Mouse (Mus musculus): ENCODE measurements at regions not wholly inside any gene's neighbourhood (a gene's known extent, or its start where the extent isn't known, plus 50 kb on each side); places are given as distances from the start of the nearest gene placed in this dataset.

DNA sequence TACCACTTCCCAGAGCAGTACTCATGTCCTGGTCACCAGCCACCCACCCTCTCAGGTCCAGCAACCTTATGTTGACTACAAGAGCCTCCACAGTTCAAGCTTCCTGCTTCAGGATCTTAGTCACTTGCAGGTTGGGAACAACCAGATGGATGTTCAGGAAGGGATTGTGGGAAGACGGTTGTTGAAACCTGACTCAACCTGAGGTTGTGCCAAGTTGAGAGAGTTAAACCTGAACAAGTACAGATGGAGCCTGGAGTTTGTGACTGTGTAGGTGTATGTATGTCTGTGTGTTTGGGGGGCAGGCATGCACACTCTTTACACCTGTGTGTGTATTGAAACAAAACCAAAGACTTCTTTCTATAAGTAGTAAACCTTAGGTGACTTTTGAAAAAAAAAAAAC, 802.9 kb upstream of the Tmem132c start:
- no peak for ATAC-seq (ENCODE audit: low read depth)
- Histone ChIP-seq H3K36me3 (ENCODE audit: control insufficient read depth, insufficient read depth, low read length) (no peaks in the 10 kb centered on the region), H3K9me3 (ENCODE audit: control insufficient read depth, low read length) (no peaks in the 10 kb centered on the region), H3K4me2 (ENCODE audit: low read depth, low read length) (no peak overlapping the region), H3K27me3 (replicated peaks; ENCODE audit: control insufficient read depth, insufficient read depth, low read length) (no peaks in the 10 kb centered on the region), H3K4me3 (ENCODE audit: low read depth, low read length) (no peak overlapping the region), H3K27ac (replicated peaks; ENCODE audit: low read depth, low read length) (no peak overlapping the region), H3K9ac (ENCODE audit: low read depth, low read length) (no peak overlapping the region), H3K4me1 (ENCODE audit: control insufficient read depth, insufficient read depth, low read length) (no peaks in the 10 kb centered on the region)
- DNase-seq (ENCODE audit: low spot score) = no peak
- 85% methylated on average over 1 of the region's 1 CpGs for WGBS

DNA sequence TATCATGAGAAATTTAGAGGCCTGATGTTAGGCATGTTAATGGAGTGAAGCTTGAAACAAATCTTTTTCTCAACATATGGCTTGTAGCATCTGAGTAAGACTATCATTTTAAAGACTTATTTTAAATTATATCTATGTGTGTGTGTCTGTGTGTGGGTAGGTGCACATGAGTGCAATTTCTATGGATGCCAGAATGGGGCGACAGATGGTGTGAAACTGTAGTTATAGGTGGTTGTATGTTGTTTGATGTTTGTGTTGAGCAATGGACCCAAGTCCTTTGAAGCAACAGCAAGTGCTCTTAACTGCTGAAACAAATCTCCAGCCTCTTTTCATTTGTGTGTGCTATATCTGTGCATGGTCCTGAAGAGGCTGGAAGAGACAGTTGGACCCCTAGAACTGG, 801.1 kb upstream of the Tmem132c start:
- H3K4me2 ChIP-seq (ENCODE audit: low read depth, low read length) = no peak overlapping the region
- H3K9ac ChIP-seq (ENCODE audit: low read depth, low read length) = no peak overlapping the region
- no peaks in the 10 kb centered on the region for H3K36me3 ChIP-seq (ENCODE audit: control insufficient read depth, insufficient read depth, low read length)
- H3K27me3 ChIP-seq (replicated peaks; ENCODE audit: control insufficient read depth, insufficient read depth, low read length) = no peaks in the 10 kb centered on the region
- 81% methylated on average over 1 of the region's 1 CpGs for WGBS
- no peak overlapping the region for H3K4me3 ChIP-seq (ENCODE audit: low read depth, low read length)
- no peak overlapping the region for H3K27ac ChIP-seq (replicated peaks; ENCODE audit: low read depth, low read length)
- ATAC-seq (ENCODE audit: low read depth) = no peak
- no peaks in the 10 kb centered on the region for H3K9me3 ChIP-seq (ENCODE audit: control insufficient read depth, low read length)
- DNase-seq (ENCODE audit: low spot score) = no peak
- no peaks in the 10 kb centered on the region for H3K4me1 ChIP-seq (ENCODE audit: control insufficient read depth, insufficient read depth, low read length)

DNA sequence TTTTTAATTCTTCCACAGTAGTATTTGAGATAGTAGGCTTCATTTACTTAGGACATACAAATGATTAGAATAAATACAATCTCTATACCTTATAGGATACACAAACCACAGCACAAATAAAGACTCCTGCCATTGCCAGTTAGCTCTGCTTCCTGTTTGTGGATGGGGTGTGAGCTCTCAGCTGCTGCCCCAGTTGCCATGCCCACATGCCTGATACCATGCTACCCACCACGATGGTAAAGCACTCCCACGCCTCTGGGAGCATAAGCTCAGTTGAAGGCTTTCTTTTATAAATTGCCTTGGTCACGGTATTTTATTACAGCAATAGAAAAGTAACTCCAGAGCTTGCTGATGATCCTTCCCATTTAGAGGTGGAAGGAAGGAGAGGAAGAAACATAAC, 765.8 kb upstream of the Tmem132c start:
- WGBS = 69% methylated on average over 3 of the region's 3 CpGs

DNA sequence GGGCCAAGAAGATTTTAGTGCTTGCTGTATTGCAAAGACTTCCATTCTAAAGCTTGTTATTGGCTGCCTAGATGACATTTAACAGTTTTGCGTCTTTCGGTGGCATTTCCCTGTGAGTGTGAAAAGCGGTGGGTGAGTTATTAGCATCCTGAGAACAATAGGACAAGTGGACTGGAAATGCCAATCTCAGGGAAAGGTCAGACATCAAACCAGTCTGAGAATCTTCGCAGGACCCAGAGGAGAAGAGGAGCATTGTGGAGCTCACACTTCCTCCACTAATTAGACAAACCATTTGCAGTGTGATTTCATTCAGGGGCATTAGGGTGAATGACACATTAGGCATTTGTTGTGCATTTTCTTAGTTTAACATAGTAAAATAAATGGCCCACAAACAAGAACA, 719.5 kb upstream of the Tmem132c start:
- no peak overlapping the region for H3K4me3 ChIP-seq (ENCODE audit: low read depth, low read length)
- H3K36me3 ChIP-seq (ENCODE audit: control insufficient read depth, insufficient read depth, low read length) = no peaks in the 10 kb centered on the region
- 53% methylated on average over 4 of the region's 4 CpGs for WGBS
- H3K4me1 ChIP-seq (ENCODE audit: control insufficient read depth, insufficient read depth, low read length) = no peaks in the 10 kb centered on the region
- H3K9me3 ChIP-seq (ENCODE audit: control insufficient read depth, low read length) = no peaks in the 10 kb centered on the region
- no peaks in the 10 kb centered on the region for H3K27me3 ChIP-seq (replicated peaks; ENCODE audit: control insufficient read depth, insufficient read depth, low read length)
- no peak overlapping the region for H3K4me2 ChIP-seq (ENCODE audit: low read depth, low read length)
- no peak overlapping the region for H3K9ac ChIP-seq (ENCODE audit: low read depth, low read length)
- DNase-seq (ENCODE audit: low spot score) (no peak), ATAC-seq (ENCODE audit: low read depth) (no peak)
- no peak overlapping the region for H3K27ac ChIP-seq (replicated peaks; ENCODE audit: low read depth, low read length)

More for the DNA sequence above, 765.8 kb upstream of the Tmem132c start:
- H3K9me3 ChIP-seq (ENCODE audit: control insufficient read depth, low read length) = no peaks in the 10 kb centered on the region
- no peak overlapping the region for H3K4me3 ChIP-seq (ENCODE audit: low read depth, low read length)
- ATAC-seq (ENCODE audit: low read depth) (no peak), DNase-seq (ENCODE audit: low spot score) (no peak)
- H3K9ac ChIP-seq (ENCODE audit: low read depth, low read length) = no peak overlapping the region
- no peaks in the 10 kb centered on the region for H3K27me3 ChIP-seq (replicated peaks; ENCODE audit: control insufficient read depth, insufficient read depth, low read length)
- no peaks in the 10 kb centered on the region for H3K4me1 ChIP-seq (ENCODE audit: control insufficient read depth, insufficient read depth, low read length)
- no peak overlapping the region for H3K27ac ChIP-seq (replicated peaks; ENCODE audit: low read depth, low read length)
- no peak overlapping the region for H3K4me2 ChIP-seq (ENCODE audit: low read depth, low read length)
- H3K36me3 ChIP-seq (ENCODE audit: control insufficient read depth, insufficient read depth, low read length) = no peaks in the 10 kb centered on the region

DNA sequence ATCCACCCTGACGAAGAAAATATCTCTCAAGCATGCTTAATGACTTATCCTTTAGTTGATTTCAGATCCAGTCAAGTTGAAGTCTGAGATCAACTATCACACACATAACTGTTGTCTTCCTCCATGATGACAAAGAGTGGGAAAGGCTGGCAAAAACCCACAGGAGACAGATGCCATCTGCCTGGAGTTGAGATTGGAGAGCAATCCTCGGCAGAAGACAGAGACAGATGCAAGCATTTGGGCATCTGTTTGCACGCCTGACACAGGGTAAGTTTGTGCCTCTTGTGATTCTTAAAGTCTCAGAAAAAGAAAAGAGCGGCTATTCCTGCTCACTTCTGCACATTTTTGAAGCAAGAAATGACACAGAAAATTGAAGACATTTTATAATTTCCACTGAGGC, 715.7 kb upstream of the Tmem132c start:
- Histone ChIP-seq H3K4me1 (ENCODE audit: control insufficient read depth, insufficient read depth, low read length) (no peaks in the 10 kb centered on the region), H3K27me3 (replicated peaks; ENCODE audit: control insufficient read depth, insufficient read depth, low read length) (no peaks in the 10 kb centered on the region), H3K9me3 (ENCODE audit: control insufficient read depth, low read length) (no peaks in the 10 kb centered on the region), H3K4me3 (ENCODE audit: low read depth, low read length) (no peak overlapping the region), H3K27ac (replicated peaks; ENCODE audit: low read depth, low read length) (no peak overlapping the region), H3K9ac (ENCODE audit: low read depth, low read length) (no peak overlapping the region), H3K36me3 (ENCODE audit: control insufficient read depth, insufficient read depth, low read length) (no peaks in the 10 kb centered on the region), H3K4me2 (ENCODE audit: low read depth, low read length) (no peak overlapping the region)
- ATAC-seq (ENCODE audit: low read depth) (no peak), DNase-seq (ENCODE audit: low spot score) (no peak)
- 88% methylated on average over 4 of the region's 4 CpGs for WGBS

DNA sequence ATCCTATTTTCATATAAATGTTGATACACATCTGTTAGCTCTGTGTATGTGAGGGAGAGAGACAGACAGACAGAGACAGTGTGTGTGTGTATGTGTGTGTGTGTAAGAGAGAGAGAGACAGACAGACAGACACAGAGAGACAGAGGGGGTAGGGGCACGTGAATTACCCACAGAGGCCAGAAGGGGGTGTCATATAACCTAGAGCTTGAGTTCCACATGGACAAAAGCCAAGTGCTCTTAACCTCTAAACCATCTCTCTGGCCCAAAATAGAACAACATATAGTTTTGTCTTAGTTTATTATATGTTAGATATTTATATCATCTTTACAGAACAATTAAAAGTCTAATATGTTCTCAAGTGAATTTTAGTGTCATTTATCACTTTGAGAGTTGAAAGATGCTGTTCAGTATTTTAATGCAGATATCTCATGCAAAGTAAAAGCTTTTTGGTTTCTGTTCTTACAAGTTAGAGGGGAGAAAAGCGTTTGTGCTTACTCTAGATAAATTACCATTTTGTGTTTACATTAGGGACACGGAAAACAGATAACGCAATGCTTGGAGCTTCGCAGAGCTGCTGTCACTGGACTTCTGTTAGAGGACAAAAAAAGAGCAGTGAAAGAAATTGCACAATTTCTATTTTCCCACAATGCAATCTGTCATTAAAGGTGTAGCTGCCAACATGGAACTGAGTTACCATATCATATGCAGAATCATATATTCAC, 710.6 kb upstream of the Tmem132c start:
- ATAC-seq (ENCODE audit: low read depth) = no peak
- Histone ChIP-seq H3K27me3 (replicated peaks; ENCODE audit: control insufficient read depth, insufficient read depth, low read length) (no peaks in the 10 kb centered on the region), H3K4me1 (ENCODE audit: control insufficient read depth, insufficient read depth, low read length) (no peaks in the 10 kb centered on the region), H3K9ac (ENCODE audit: low read depth, low read length) (no peak overlapping the region), H3K27ac (replicated peaks; ENCODE audit: low read depth, low read length) (no peak overlapping the region), H3K4me3 (ENCODE audit: low read depth, low read length) (no peak overlapping the region), H3K9me3 (ENCODE audit: control insufficient read depth, low read length) (no peaks in the 10 kb centered on the region), H3K4me2 (ENCODE audit: low read depth, low read length) (no peak overlapping the region), H3K36me3 (ENCODE audit: control insufficient read depth, insufficient read depth, low read length) (no peaks in the 10 kb centered on the region)
- no peak for DNase-seq (ENCODE audit: low spot score)
- 75% methylated on average over 5 of the region's 5 CpGs for WGBS

DNA sequence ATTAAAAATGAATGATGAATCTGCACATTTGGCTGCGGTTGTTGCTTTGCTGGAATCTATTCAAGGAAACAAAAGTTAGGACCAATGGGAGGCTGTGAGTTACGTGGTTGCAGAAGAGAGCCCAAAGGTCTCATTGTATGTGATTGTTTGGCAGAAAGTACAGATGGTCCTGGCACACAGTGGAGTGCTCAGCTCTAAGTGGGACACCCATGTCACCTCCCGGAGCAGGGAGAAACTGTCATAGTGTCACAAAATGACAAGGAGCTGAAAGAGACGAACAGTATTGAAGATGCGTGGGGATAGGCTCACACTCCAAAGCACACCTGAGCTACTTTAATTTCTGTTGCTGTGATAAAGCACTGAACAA, 710.1 kb upstream of the Tmem132c start:
- WGBS = 86% methylated on average over 5 of the region's 5 CpGs

DNA sequence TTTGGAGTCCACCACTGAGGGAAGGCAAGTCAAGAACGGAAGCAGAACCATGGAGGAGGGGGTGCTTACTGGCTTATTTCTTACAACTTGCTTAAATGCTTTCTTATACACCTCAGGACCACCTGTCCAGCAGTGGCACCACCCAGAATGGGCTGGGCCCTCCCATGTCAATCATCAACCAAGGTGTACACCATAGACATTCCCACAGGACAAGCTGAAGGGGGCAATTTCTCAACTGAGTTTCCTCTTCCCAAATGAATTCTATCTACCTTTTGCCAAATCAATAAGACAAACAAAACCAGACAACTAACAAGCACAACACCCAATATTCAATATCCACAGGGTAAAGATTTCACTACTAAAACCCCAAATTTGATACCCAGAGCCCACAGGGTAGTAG, 709.6 kb upstream of the Tmem132c start:
- ATAC-seq (ENCODE audit: low read depth) (no peak), DNase-seq (ENCODE audit: low spot score) (no peak)
- Histone ChIP-seq H3K4me1 (ENCODE audit: control insufficient read depth, insufficient read depth, low read length) (no peaks in the 10 kb centered on the region), H3K36me3 (ENCODE audit: control insufficient read depth, insufficient read depth, low read length) (no peaks in the 10 kb centered on the region), H3K4me2 (ENCODE audit: low read depth, low read length) (no peak overlapping the region), H3K27me3 (replicated peaks; ENCODE audit: control insufficient read depth, insufficient read depth, low read length) (no peaks in the 10 kb centered on the region), H3K9me3 (ENCODE audit: control insufficient read depth, low read length) (no peaks in the 10 kb centered on the region), H3K9ac (ENCODE audit: low read depth, low read length) (no peak overlapping the region), H3K4me3 (ENCODE audit: low read depth, low read length) (no peak overlapping the region), H3K27ac (replicated peaks; ENCODE audit: low read depth, low read length) (no peak overlapping the region)
- 78% methylated on average over 1 of the region's 1 CpGs for WGBS

More for the DNA sequence above, 710.1 kb upstream of the Tmem132c start:
- H3K4me3 ChIP-seq (ENCODE audit: low read depth, low read length) = no peak overlapping the region
- no peak overlapping the region for H3K27ac ChIP-seq (replicated peaks; ENCODE audit: low read depth, low read length)
- no peaks in the 10 kb centered on the region for H3K36me3 ChIP-seq (ENCODE audit: control insufficient read depth, insufficient read depth, low read length)
- no peak for DNase-seq (ENCODE audit: low spot score)
- no peak for ATAC-seq (ENCODE audit: low read depth)
- no peaks in the 10 kb centered on the region for H3K4me1 ChIP-seq (ENCODE audit: control insufficient read depth, insufficient read depth, low read length)
- H3K9me3 ChIP-seq (ENCODE audit: control insufficient read depth, low read length) = no peaks in the 10 kb centered on the region
- H3K9ac ChIP-seq (ENCODE audit: low read depth, low read length) = no peak overlapping the region
- H3K4me2 ChIP-seq (ENCODE audit: low read depth, low read length) = no peak overlapping the region
- H3K27me3 ChIP-seq (replicated peaks; ENCODE audit: control insufficient read depth, insufficient read depth, low read length) = no peaks in the 10 kb centered on the region

DNA sequence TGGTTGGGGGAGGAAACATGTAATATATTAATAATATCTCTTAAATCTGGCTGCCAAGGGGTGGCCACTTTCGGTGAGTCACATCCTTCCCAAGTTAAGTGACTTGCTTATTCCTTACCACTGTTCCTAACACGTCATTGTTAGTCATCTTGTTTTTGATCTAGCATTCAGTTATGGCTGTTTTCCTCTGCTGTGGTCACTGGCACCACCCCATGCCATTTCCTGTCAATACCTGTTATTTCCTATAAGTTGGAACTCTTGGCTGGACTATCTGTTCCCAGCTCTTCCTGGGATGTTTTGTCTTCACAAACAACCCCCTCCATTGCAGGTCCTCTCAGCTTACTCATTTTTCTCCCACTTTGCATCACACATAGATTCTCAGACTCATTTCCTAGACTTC, 703.5 kb upstream of the Tmem132c start:
- H3K9me3 ChIP-seq (ENCODE audit: control insufficient read depth, low read length) = no peaks in the 10 kb centered on the region
- H3K36me3 ChIP-seq (ENCODE audit: control insufficient read depth, insufficient read depth, low read length) = no peaks in the 10 kb centered on the region
- no peak overlapping the region for H3K4me2 ChIP-seq (ENCODE audit: low read depth, low read length)
- no peaks in the 10 kb centered on the region for H3K4me1 ChIP-seq (ENCODE audit: control insufficient read depth, insufficient read depth, low read length)
- H3K27ac ChIP-seq (replicated peaks; ENCODE audit: low read depth, low read length) = no peak overlapping the region
- DNase-seq (ENCODE audit: low spot score) (no peak), ATAC-seq (ENCODE audit: low read depth) (no peak)
- H3K4me3 ChIP-seq (ENCODE audit: low read depth, low read length) = no peak overlapping the region
- no peak overlapping the region for H3K9ac ChIP-seq (ENCODE audit: low read depth, low read length)
- WGBS = 79% methylated on average over 2 of the region's 2 CpGs
- no peaks in the 10 kb centered on the region for H3K27me3 ChIP-seq (replicated peaks; ENCODE audit: control insufficient read depth, insufficient read depth, low read length)

All from embryonic facial prominence, embryonic 14.5 days (tissue).